Mouse (Mus musculus): ENCODE results near the gene Adam33. TPM values are rescaled to one million over a fixed set of nuclear protein-coding genes. Genes with fewer than 3 reads are reported as not detected.

The Adam33 gene
- total and polyA plus RNA-seq, 3 experiments: 0.27 TPM; not detected in 2

- ATAC-seq (ENCODE audit: extremely low read depth, insufficient number of reproducible peaks, low FRiP score, poor library complexity, severe bottlenecking): no peak
Measured at GRCm38 (mm10) chr2:131054646-131055264, 8.9 kb downstream of the Adam33 start.

GRCm38 (mm10) chr2:131053851-131054645 lies 9.6 kb downstream of the Adam33 start:
- Histone ChIP-seq H3K4me3 (ENCODE audit: low read depth, low read length) (no peak overlapping the region), H3K4me1 (ENCODE audit: insufficient read depth, low read depth, low read length) (peaks cover 5% of the 10 kb centered on the region), H3K9me3 (replicated peaks) (no peaks in the 10 kb centered on the region), H3K27me3 (ENCODE audit: insufficient read depth, low read length) (peaks cover 64% of the 10 kb centered on the region), H3K36me3 (replicated peaks) (no peaks in the 10 kb centered on the region)
- TF ChIP-seq GATA1 (IDR thresholded peaks at IDR 0.05; ENCODE audit: borderline replicate concordance, low read length): no peak
- TF ChIP-seq TAL1 (conservative IDR thresholded peaks at IDR 0.05; ENCODE audit: low read depth, low read length): no peak
- TF ChIP-seq POLR2AphosphoS5 (IDR thresholded peaks at IDR 0.05; ENCODE audit: insufficient replicate concordance, low read depth, low read length): no peak
- no peak for TF ChIP-seq GATA2 (IDR thresholded peaks at IDR 0.05; ENCODE audit: borderline replicate concordance, low read depth, low read length)
- no peak for TF ChIP-seq CTCF (IDR thresholded peaks at IDR 0.05; ENCODE audit: low read depth, low read length)
- DNase-seq (ENCODE audit: low spot score) (no peak), ATAC-seq (ENCODE audit: extremely low read depth, insufficient number of reproducible peaks, low FRiP score, poor library complexity, severe bottlenecking) (no peak)

More at GRCm38 (mm10) chr2:131054646-131055264, 8.9 kb downstream of the Adam33 start:
- TF ChIP-seq GATA2 (IDR thresholded peaks at IDR 0.05; ENCODE audit: borderline replicate concordance, low read depth, low read length): no peak
- no peak for TF ChIP-seq CTCF (IDR thresholded peaks at IDR 0.05; ENCODE audit: low read depth, low read length)
- no peak for TF ChIP-seq TAL1 (conservative IDR thresholded peaks at IDR 0.05; ENCODE audit: low read depth, low read length)
- no peak for TF ChIP-seq POLR2AphosphoS5 (IDR thresholded peaks at IDR 0.05; ENCODE audit: insufficient replicate concordance, low read depth, low read length)
- TF ChIP-seq GATA1 (IDR thresholded peaks at IDR 0.05; ENCODE audit: borderline replicate concordance, low read length): no peak
- H3K27me3 ChIP-seq (ENCODE audit: insufficient read depth, low read length): peaks cover 67% of the 10 kb centered on the region
- peaks cover 5% of the 10 kb centered on the region for H3K4me1 ChIP-seq (ENCODE audit: insufficient read depth, low read depth, low read length)
- no peak overlapping the region for H3K4me3 ChIP-seq (ENCODE audit: low read depth, low read length)
- H3K36me3 ChIP-seq (replicated peaks): no peaks in the 10 kb centered on the region
- DNase-seq (ENCODE audit: low spot score): no peak
- H3K9me3 ChIP-seq (replicated peaks): no peaks in the 10 kb centered on the region

GRCm38 (mm10) chr2:131052862-131053418 lies 10.7 kb downstream of the Adam33 start:
- peaks cover 5% of the 10 kb centered on the region for H3K4me1 ChIP-seq (ENCODE audit: insufficient read depth, low read depth, low read length)
- DNase-seq (ENCODE audit: low spot score): no peak
- peaks cover 52% of the 10 kb centered on the region for H3K27me3 ChIP-seq (ENCODE audit: insufficient read depth, low read length)
- H3K36me3 ChIP-seq (replicated peaks): no peaks in the 10 kb centered on the region
- H3K4me3 ChIP-seq (ENCODE audit: low read depth, low read length): no peak overlapping the region
- no peaks in the 10 kb centered on the region for H3K9me3 ChIP-seq (replicated peaks)
- no peak for TF ChIP-seq GATA1 (IDR thresholded peaks at IDR 0.05; ENCODE audit: borderline replicate concordance, low read length)
- TF ChIP-seq CTCF (IDR thresholded peaks at IDR 0.05; ENCODE audit: low read depth, low read length): no peak
- no peak for TF ChIP-seq TAL1 (conservative IDR thresholded peaks at IDR 0.05; ENCODE audit: low read depth, low read length)
- no peak for TF ChIP-seq GATA2 (IDR thresholded peaks at IDR 0.05; ENCODE audit: borderline replicate concordance, low read depth, low read length)
- no peak for TF ChIP-seq POLR2AphosphoS5 (IDR thresholded peaks at IDR 0.05; ENCODE audit: insufficient replicate concordance, low read depth, low read length)
- no peak for ATAC-seq (ENCODE audit: extremely low read depth, insufficient number of reproducible peaks, low FRiP score, poor library complexity, severe bottlenecking)

- ATAC-seq (ENCODE audit: extremely low read depth, insufficient number of reproducible peaks, low FRiP score, poor library complexity, severe bottlenecking) (no peak), DNase-seq (ENCODE audit: low spot score) (no peak)
- Histone ChIP-seq H3K27me3 (ENCODE audit: insufficient read depth, low read length) (peaks cover 47% of the 10 kb centered on the region), H3K36me3 (replicated peaks) (no peaks in the 10 kb centered on the region), H3K9me3 (replicated peaks) (no peaks in the 10 kb centered on the region), H3K4me1 (ENCODE audit: insufficient read depth, low read depth, low read length) (peaks cover 5% of the 10 kb centered on the region), H3K4me3 (ENCODE audit: low read depth, low read length) (no peak overlapping the region)
- TF ChIP-seq GATA1 (IDR thresholded peaks at IDR 0.05; ENCODE audit: borderline replicate concordance, low read length) (no peak), TAL1 (conservative IDR thresholded peaks at IDR 0.05; ENCODE audit: low read depth, low read length) (no peak), POLR2AphosphoS5 (IDR thresholded peaks at IDR 0.05; ENCODE audit: insufficient replicate concordance, low read depth, low read length) (no peak), CTCF (IDR thresholded peaks at IDR 0.05; ENCODE audit: low read depth, low read length) (no peak), GATA2 (IDR thresholded peaks at IDR 0.05; ENCODE audit: borderline replicate concordance, low read depth, low read length) (no peak)
Measured at GRCm38 (mm10) chr2:131052043-131052442, 11.6 kb downstream of the Adam33 start.

DNA sequence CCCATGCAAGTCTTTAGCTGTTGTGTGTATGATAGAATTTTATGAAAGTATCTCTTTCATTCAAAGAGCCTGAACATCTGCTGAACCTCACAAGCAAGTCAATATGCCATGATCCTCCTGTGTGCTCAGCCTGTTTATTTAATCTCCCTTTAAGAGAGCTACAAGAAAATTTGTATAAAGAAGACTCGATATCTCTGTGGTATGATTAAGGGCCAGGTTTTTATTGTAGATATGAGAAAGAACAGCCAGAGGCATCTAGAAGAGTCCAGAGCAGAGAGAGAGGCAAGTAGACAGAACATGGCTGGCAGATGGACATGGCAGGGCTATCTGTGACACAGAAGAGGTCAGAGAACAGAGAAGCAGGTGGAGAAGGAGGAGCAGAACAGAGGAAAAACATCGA lies 17.6 kb downstream of the Adam33 start:
- H3K36me3 ChIP-seq (replicated peaks): no peaks in the 10 kb centered on the region
- H3K27me3 ChIP-seq (ENCODE audit: insufficient read depth, low read length): peaks cover 18% of the 10 kb centered on the region
- no peaks in the 10 kb centered on the region for H3K9me3 ChIP-seq (replicated peaks)
- ATAC-seq (ENCODE audit: extremely low read depth, insufficient number of reproducible peaks, low FRiP score, poor library complexity, severe bottlenecking) (no peak), DNase-seq (ENCODE audit: low spot score) (no peak)
- peaks cover 6% of the 10 kb centered on the region for H3K4me1 ChIP-seq (ENCODE audit: insufficient read depth, low read depth, low read length)
- TF ChIP-seq POLR2AphosphoS5 (IDR thresholded peaks at IDR 0.05; ENCODE audit: insufficient replicate concordance, low read depth, low read length) (no peak), TAL1 (conservative IDR thresholded peaks at IDR 0.05; ENCODE audit: low read depth, low read length) (no peak), GATA1 (IDR thresholded peaks at IDR 0.05; ENCODE audit: borderline replicate concordance, low read length) (no peak), GATA2 (IDR thresholded peaks at IDR 0.05; ENCODE audit: borderline replicate concordance, low read depth, low read length) (no peak), CTCF (IDR thresholded peaks at IDR 0.05; ENCODE audit: low read depth, low read length) (no peak)
- no peak overlapping the region for H3K4me3 ChIP-seq (ENCODE audit: low read depth, low read length)
